Mouse (Mus musculus): ENCODE measurements at regions not wholly inside any gene's neighbourhood (a gene's known extent, or its start where the extent isn't known, plus 50 kb on each side); places are given as distances from the start of the nearest gene placed in this dataset.

- no peak for DNase-seq (ENCODE audit: low read depth in 1 of 2, low spot score in 2 of 2)
Observed at GRCm38 (mm10) chr6:94911836-94912235, 205.2 kb upstream of the Kbtbd8 start.

DNA sequence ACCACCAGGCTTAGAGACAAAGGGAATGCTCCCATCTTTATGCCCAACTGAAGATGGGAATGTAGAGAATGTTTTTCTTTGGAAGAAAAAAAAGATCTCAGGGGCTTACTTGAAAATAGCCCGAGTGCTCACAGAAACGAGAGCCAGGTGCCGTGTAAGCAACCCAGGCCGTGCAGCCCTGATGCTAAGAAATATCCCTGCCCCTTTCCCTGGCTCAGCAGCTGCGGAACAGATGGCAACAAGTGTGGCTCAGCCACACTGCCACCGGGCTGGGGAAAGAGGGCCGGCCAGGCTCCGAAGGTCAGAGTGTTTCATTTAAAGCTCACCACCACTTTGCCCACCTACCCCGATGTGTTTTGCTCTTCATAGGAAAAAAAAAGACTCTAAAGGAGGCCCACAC is 205.7 kb upstream of the Kbtbd8 start:
- no peak for DNase-seq (ENCODE audit: low read depth in 1 of 2, low spot score in 2 of 2)

GRCm38 (mm10) chr6:94900862-94901261 is 200.9 kb upstream of the Lrig1 start:
- no peak for DNase-seq (ENCODE audit: low read depth in 1 of 2, low spot score in 2 of 2)

GRCm38 (mm10) chr6:94898881-94899280 is 198.9 kb upstream of the Lrig1 start:
- DNase-seq (ENCODE audit: low read depth in 1 of 2, low spot score in 2 of 2) = no peak

DNA sequence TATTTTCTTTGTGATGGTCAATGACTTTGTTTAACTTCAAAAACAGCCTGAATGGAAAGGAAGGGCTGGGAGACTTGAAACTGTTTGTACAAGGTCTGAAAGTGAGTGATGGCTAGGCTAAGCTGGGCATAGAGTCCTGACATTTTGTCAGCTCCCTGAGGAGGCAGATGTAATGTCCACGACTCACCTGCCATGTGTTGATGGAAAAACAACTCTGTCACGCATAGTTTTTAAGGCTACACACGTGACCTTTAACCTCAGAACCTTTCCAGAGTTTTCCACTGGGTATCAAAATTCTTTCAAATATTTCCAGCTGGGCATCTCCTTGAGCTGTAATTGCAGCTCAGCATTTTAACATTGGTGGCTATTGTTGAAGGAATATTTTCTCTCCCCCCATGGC is 190.2 kb upstream of the Lrig1 start:
- no peak for DNase-seq (ENCODE audit: low read depth in 1 of 2, low spot score in 2 of 2)

DNA sequence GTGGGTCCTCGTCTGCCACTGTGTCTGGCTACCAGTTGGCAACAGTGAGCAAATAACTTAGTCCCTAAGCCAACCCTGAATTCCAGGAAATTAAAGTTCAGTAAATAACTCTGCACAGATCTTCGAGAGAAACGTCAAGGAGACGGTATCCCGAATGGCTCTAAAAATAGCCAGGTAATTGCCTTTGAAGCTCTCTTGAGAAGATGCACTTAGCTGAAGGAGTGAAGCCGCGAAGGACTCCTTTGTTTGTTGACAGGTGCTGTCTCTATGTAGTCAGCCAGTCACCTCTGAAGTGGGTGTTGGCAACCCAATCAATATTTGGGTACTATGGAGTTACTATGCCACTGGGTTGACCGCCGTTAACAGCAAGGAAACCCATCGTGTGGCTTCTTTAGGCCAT is 189.3 kb upstream of the Lrig1 start:
- no peak for DNase-seq (ENCODE audit: low read depth in 1 of 2, low spot score in 2 of 2)

DNA sequence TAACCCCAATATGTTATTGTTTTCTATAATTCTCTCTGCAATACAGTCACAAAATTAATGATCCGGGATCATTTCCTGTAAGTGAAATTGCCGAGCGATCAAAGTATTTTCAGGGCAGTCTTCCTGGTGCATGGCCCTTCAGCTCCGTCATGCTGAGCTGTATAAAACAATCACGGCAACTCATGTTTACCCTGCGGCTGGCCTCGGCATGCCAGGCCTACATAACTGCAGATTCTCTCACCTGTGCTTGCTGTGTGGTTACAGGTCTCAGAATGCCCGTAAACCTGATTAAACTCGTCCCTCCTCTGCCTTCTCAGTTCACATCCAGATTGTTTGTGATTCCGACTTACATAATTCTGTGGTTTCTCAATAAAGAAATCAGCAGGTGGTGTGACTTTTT is 181.2 kb upstream of the Lrig1 start:
- DNase-seq (ENCODE audit: low read depth in 1 of 2, low spot score in 2 of 2) = no peak

- DNase-seq (ENCODE audit: low read depth in 1 of 2, low spot score in 2 of 2) = no peak
Observed at GRCm38 (mm10) chr6:94875841-94876240, 175.9 kb upstream of the Lrig1 start.

DNA sequence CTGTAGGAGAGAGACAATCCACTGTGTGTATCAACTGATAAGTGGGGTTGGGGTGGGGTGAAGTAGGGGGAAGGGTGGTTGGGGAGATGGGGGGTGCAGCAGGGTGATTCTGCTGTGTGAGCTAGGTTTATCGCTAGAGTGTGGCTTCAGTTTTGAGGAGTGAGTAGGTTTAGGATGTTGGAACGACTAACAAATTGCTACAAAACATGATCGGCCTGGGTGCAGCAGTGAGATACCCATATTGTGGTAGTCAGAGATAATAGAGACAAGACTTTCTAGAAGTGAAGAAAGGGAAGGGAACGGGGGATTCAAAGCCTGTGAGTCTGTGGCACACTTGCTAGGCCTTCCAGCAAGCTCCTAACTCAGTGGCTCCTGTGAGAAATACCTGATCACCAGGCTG is 175.1 kb upstream of the Lrig1 start:
- DNase-seq (ENCODE audit: low read depth in 1 of 2, low spot score in 2 of 2) = no peak

DNA sequence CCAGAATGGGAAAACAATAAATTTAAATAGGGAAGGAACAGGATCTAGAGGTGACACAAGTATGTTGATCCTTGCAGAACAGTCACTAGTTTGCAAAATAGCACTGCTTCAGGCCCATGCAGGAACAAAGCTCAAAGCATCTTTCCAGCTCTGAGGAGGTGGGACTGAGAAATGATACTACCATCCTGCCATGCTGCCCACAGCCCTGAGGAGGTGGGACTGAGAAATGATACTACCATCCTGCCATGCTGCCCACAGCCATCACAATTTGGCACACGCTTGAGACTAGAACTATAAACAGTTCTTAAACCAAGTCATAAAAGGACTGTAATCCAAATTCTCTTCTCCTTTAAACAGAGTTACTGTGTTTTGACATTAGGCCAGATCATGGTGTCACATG is 174.5 kb upstream of the Lrig1 start:
- no peak for DNase-seq (ENCODE audit: low read depth in 1 of 2, low spot score in 2 of 2)

DNA sequence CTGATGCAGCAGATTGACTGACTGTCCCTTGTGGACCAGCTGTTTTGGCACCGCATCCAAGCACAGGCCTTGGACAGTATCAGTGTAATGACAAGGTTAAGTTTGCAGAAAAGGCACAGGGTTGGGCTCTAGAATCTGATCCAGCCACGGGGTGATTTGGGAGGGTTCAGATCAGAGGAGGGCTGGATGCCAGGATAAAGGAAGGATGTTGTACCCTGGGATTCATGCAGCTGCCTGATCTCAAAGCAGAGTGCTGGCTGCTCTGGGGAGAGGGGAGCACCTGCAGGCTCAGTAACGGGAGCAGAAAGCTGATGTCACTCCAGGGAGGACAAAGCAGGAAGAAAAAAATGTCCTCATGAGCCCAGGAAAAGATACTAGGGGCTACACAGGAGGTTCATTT is 168.0 kb upstream of the Lrig1 start:
- DNase-seq (ENCODE audit: low read depth in 1 of 2, low spot score in 2 of 2) = no peak

DNA sequence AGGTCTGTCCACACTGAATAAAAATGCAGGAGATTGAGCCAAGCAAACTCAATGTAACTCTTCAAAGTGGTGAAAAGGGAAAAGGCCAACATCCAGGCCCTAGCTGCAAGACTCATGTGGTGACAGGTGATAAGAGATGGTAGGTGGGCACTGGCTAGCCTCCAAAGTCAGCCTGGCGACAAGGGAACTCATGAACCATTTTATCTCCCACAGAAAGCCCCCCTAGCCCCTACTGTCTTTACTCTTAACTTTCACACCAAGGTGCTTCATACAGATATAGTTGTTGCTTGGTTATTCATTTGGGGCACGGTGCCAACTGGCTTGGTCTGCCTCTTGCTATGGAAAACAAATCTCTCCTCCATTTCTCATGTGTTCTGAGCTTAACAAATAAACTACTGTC is 165.5 kb upstream of the Lrig1 start:
- no peak for DNase-seq (ENCODE audit: low read depth in 1 of 2, low spot score in 2 of 2)

- no peak for DNase-seq (ENCODE audit: low read depth in 1 of 2, low spot score in 2 of 2)
Observed at GRCm38 (mm10) chr6:94858121-94858621, 158.2 kb upstream of the Lrig1 start.

DNA sequence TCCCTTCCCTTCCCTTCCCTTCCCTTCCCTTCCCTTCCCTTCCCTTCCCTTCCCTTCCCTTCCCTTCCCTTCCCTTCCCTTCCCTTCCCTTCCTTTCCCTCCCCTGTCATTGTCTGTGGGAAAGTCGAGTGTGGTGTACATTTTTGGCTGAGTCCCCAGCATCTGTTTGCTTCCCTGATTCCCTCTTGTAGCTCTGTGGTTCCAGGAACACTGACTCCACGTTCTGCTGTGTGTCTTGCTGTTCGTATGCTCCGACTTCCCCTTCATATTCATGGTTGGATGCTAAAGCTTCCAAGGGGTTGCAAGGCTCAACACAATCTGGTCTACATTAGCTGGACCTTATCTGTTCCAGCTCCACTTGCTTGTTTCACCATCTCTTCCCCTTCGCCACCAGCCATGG is 150.2 kb upstream of the Lrig1 start:
- no peak for DNase-seq (ENCODE audit: low read depth in 1 of 2, low spot score in 2 of 2)

- DNase-seq (ENCODE audit: low read depth in 1 of 2, low spot score in 2 of 2) = no peak
Observed at GRCm38 (mm10) chr6:94849533-94849932, 149.6 kb upstream of the Lrig1 start.

- no peak for DNase-seq (ENCODE audit: low read depth in 1 of 2, low spot score in 2 of 2)
Observed at GRCm38 (mm10) chr6:94848437-94848836, 148.5 kb upstream of the Lrig1 start.

GRCm38 (mm10) chr6:94845821-94846220 is 145.9 kb upstream of the Lrig1 start:
- DNase-seq (ENCODE audit: low read depth in 1 of 2, low spot score in 2 of 2) = no peak

GRCm38 (mm10) chr6:94842856-94843255 is 142.9 kb upstream of the Lrig1 start:
- DNase-seq (ENCODE audit: low read depth in 1 of 2, low spot score in 2 of 2) = no peak

- DNase-seq (ENCODE audit: low read depth in 1 of 2, low spot score in 2 of 2) = no peak
Observed at GRCm38 (mm10) chr6:94841881-94842280, 141.9 kb upstream of the Lrig1 start.

- DNase-seq (ENCODE audit: low read depth in 1 of 2, low spot score in 2 of 2) = no peak
Observed at GRCm38 (mm10) chr6:94835742-94836141, 135.8 kb upstream of the Lrig1 start.

DNA sequence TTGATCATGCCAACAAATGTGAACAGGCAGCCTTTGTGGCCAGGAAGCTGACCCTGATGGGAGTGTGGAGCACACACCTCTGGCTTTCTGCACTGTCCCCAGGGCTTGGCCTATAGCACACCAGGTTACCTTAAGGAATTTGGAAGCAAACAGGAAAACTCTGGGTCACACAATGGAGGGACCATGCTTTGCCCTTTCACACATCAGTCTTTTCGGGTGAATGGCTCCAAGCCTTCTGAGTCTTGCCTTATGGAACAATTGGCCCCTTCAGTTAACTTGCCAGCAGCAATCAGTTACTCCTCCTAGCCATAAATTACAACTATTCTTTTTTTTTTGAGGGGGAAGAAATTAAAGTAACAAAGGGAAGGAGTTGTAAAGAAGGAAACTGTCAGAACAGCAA is 134.6 kb upstream of the Lrig1 start:
- DNase-seq (ENCODE audit: low read depth in 1 of 2, low spot score in 2 of 2) = no peak

- no peak for DNase-seq (ENCODE audit: low read depth in 1 of 2, low spot score in 2 of 2)
Observed at GRCm38 (mm10) chr6:94830801-94831200, 130.8 kb upstream of the Lrig1 start.

GRCm38 (mm10) chr6:94829246-94829645 is 129.3 kb upstream of the Lrig1 start:
- no peak for DNase-seq (ENCODE audit: low read depth in 1 of 2, low spot score in 2 of 2)

DNA sequence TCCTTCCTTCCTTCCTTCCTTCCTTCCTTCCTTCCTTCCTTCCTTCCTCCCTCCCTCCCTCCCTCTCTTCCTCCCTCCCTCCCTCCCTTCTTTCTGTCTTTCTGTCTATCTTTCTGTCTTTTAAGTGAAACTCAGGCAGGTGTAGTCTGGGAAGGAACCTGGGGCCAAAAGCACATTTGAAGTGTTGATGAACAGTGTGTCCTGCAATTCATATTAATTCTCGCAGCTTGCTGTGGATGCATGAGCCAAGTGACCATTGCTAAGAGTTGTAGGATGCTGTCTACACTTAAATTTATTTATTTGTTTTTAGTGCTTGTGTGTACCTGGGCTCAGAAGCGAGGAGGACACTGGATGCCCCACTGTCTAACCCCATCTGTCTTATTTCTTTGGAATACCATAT is 126.7 kb upstream of the Lrig1 start:
- DNase-seq (ENCODE audit: low read depth in 1 of 2, low spot score in 2 of 2) = no peak

Measured in monocyte, adult 2 months (primary cell).